1 mouse cellular context compared by ENCODE assay signal in genomic region chr17:15564014-15564927, GRCm38 (mm10).
TF ChIP-seq lines count a peak whose summit lies in the region.

Gene Prdm9 (minus strand): TSS chr17:15564354.

TF ChIP-seq in MEL, 35 proteins besides CTCF, POLR2A, EP300 and RAD21 (continued from another document):
- TF ChIP-seq ZMIZ1 (IDR thresholded peaks at IDR 0.05; ENCODE audit: low read depth, low read length) (no peak; the same call in none of the 2 replicates), GATA1 (IDR thresholded peaks at IDR 0.05; ENCODE audit: low read depth, low read length) (peak; percentile 84), E2F4 (IDR thresholded peaks at IDR 0.05; ENCODE audit: borderline replicate concordance, low read depth, low read length) (peak; percentile 64), RCOR1 (IDR thresholded peaks at IDR 0.05; ENCODE audit: low read depth, low read length) (peak; percentile 59), MYB (IDR thresholded peaks at IDR 0.05; ENCODE audit: low read depth, low read length) (no peak)
